15 mouse cellular contexts compared by ENCODE assay signal in the genomic region with DNA sequence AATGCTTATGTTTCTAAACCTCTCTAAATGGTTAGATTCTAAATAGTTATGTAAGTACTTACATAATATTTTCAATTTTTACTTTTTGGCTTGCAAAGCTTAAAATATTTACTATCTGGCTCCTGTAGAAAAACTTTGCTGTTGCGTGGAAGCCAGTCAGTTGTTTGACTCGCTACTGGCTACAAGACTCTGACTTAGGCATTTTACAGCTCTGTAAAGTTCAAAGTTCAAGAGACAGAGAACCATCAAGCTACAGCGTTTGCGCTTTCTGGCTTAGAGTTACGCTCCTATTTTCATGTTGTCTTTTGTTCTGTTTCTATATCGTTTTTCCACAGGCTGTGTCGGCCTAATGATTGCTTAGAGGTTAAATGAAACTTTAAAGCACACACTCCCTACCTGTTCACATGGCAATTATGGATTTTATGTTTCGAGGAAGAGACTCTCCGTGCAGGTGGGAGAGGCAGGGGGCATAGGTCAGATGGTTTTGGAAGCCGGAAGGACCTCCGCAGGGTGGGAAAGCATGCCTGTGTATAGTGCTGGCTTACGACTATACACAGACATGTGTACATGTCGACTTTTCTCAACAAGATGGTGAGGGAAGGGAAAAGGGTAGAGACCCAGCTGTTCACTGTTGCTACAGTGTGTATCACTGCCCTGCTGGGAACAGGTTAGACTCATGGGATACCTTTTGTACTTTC.
"Had no signal": no experiment of that assay in that cellular context is flagged by ENCODE, and none has a peak within 500 bp of the region (broad histone marks: within the 10 kb centered on the region; RNA-seq: fewer than 3 reads in every experiment).

No protein-coding gene starts in this region.

- H3K27me3 ChIP-seq: limb, embryonic 15.5 days had no signal

- DNase-seq: kidney, postnatal 25 days; layer of hippocampus, adult 9-11 months; layer of hippocampus, postnatal 36 days; lung, embryonic 14.5 days; lung, postnatal 10 days; lung, postnatal 4 days; midbrain, embryonic 14.5 days; retina, postnatal 1 day; right cerebral cortex, postnatal 4 days; thymus, postnatal 36 days had no signal

- H3K9me3 ChIP-seq: kidney, embryonic 15.5 days; limb, embryonic 15.5 days; midbrain, embryonic 10.5 days; neural tube, embryonic 13.5 days had no signal

- ATAC-seq: hindbrain, postnatal 0 days had no signal

- H3K4me2 ChIP-seq: kidney, embryonic 15.5 days; limb, embryonic 15.5 days; lung, embryonic 14.5 days; neural tube, embryonic 13.5 days had no signal

- H3K27ac ChIP-seq: hindbrain, postnatal 0 days; kidney, embryonic 15.5 days; limb, embryonic 15.5 days; midbrain, embryonic 10.5 days; neural tube, embryonic 13.5 days had no signal

- H3K9ac ChIP-seq: kidney, embryonic 15.5 days; limb, embryonic 15.5 days; lung, embryonic 14.5 days; neural tube, embryonic 13.5 days had no signal

- H3K36me3 ChIP-seq: kidney, embryonic 15.5 days; limb, embryonic 15.5 days; midbrain, embryonic 10.5 days; neural tube, embryonic 13.5 days had no signal

- H3K4me3 ChIP-seq: kidney, embryonic 15.5 days; limb, embryonic 15.5 days; midbrain, embryonic 10.5 days; neural tube, embryonic 13.5 days had no signal
